Mouse (Mus musculus) heart, adult 2 months (tissue): ENCODE data around the gene Slco1a6.

Source experiments
- CTCF ChIP-seq: fragments of 200-600 bp; IDR thresholded peaks from 2 replicates; pipeline ENCODE4 v1.8.1; 2022; ENCODE audit warnings: antibody characterized with exemption, mild to moderate bottlenecking, moderate library complexity
- EP300 ChIP-seq: fragments of 200-500 bp; IDR thresholded peaks from 2 replicates; pipeline ENCODE4 v1.6.1; 2011; ENCODE audit warnings: low read depth, low read length, control low read depth; ENCODE audit not compliant: insufficient read depth
- POLR2A ChIP-seq: fragments of 200-500 bp; IDR thresholded peaks from 2 replicates; pipeline ENCODE4 v1.6.1; 2011; ENCODE audit warnings: mild to moderate bottlenecking, low read depth, low read length, control low read depth; ENCODE audit not compliant: insufficient read depth

GRCm38 (mm10) chr6:142187426-142187825, 20.9 kb downstream of the Slco1a6 start:
- TF ChIP-seq CTCF (no peak), POLR2A (no peak), EP300 (no peak)
